ENCODE assay signal across 9 mouse cellular contexts in the genomic region with DNA sequence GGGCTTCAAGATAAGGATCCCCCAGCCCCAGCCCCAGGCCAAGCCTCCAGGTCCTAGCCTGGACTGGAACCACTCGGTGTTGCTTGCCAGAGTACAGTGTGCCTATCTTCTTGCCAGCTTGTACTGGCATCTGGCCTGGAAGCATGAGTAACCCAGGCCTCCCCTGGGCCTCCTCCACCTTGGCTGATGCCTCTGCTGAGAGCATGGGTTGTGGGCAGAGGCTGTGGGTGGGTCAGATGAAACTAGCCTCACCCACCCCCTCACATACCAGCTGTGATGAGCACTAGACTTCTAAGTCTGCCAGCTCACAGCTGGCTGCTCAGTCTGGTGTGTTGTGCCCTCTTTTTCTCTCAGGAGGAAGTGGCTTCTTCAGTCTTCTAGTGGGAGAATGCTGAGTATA.
DNase-seq lines count a peak whose midpoint lies in the region; ATAC-seq and TF ChIP-seq lines count a peak whose summit lies in the region.
"Had no signal": no experiment of that assay in that cellular context is flagged by ENCODE, and none has a peak within 500 bp of the region (broad histone marks: within the 10 kb centered on the region; RNA-seq: fewer than 3 reads in every experiment).

No protein-coding gene starts in this region.

- no peak for ATAC-seq in erythroid progenitor cell, adult 5-6 weeks (replicated peaks; ENCODE audit: low FRiP score, poor library complexity, severe bottlenecking)

- intact Hi-C loops in gastrocnemius, adult 2 months (cut with DNase I): no loop called here

- DNase-seq in cerebellum, adult 11-12 months: peak; percentile 67
- no peak for DNase-seq in cerebellum, postnatal 4 days (ENCODE audit: low spot score in 2 of 2)
- DNase-seq in MN1 (ENCODE audit: low spot score): peak; percentile 70
- DNase-seq in gastrocnemius, adult 2 months: peak; percentile 87
- peak; percentile 80 for DNase-seq in layer of hippocampus, adult 9-11 months
- DNase-seq in right cerebral cortex, postnatal 25 days: peak; percentile 78
- DNase-seq in retina, postnatal 1 day: no peak

- no peak overlapping the region for H3K4me3 ChIP-seq in gastrocnemius, adult 2 months
- H3K4me3 ChIP-seq: limb, embryonic 13.5 days had no signal

- peak overlapping the region; percentile 51; the same call in 1 of the 2 replicates for H3K27ac ChIP-seq in gastrocnemius, adult 2 months
- H3K27ac ChIP-seq: limb, embryonic 13.5 days had no signal

- TF ChIP-seq CTCF in gastrocnemius, adult 2 months (IDR thresholded peaks at IDR 0.05): no peak

Comparison
In these comparisons a context has a peak if more than half of its experiments do, and no peak if none do; other contexts are left out.
1. DNase-seq: peak in cerebellum, adult 11-12 months (single experiment), MN1 (single experiment), gastrocnemius, adult 2 months (single experiment), layer of hippocampus, adult 9-11 months (single experiment) and right cerebral cortex, postnatal 25 days (single experiment); none in cerebellum, postnatal 4 days (0 of 2) and retina, postnatal 1 day (single experiment).